Mouse (Mus musculus) heart, adult 2 months (tissue): ENCODE measurements around the gene Nos1. TPM values are rescaled to one million over a fixed set of nuclear protein-coding genes. Genes with fewer than 3 reads are reported as not detected.
A peak's percentile ranks its signal among the peaks of the same experiment; 100 is the strongest.

Experiments
- DNase-seq, 2 experiments: peaks; one replicate each; pipeline ENCODE4 v3.0.0; 2021
- H3K27ac ChIP-seq: fragments of 200-600 bp; 2 replicates; pipeline ENCODE4 v1.8.1; 2022
- H3K27me3 ChIP-seq: fragments of 200-500 bp; 2 replicates; pipeline ENCODE4 v1.6.1; 2012; ENCODE audit warnings: mild to moderate bottlenecking, low read length, inconsistent platforms, mixed read lengths; ENCODE audit not compliant: control insufficient read depth, insufficient read depth
- H3K36me3 ChIP-seq: fragments of 200-500 bp; 2 replicates; pipeline ENCODE4 v1.6.1; 2012; ENCODE audit warnings: low read length, inconsistent platforms; ENCODE audit not compliant: control insufficient read depth, insufficient read depth
- H3K4me1 ChIP-seq: fragments of 200-500 bp; 2 replicates; pipeline ENCODE4 v1.6.1; 2011; ENCODE audit warnings: low read length; ENCODE audit not compliant: control insufficient read depth, insufficient read depth
- H3K4me3 ChIP-seq: fragments of 200-600 bp; 2 replicates; pipeline ENCODE4 v1.8.1; 2022
- H3K79me2 ChIP-seq: fragments of 200-500 bp; replicated peaks from 2 replicates; pipeline ENCODE4 v1.6.1; 2012; ENCODE audit warnings: mild to moderate bottlenecking, inconsistent platforms, low read length, moderate library complexity, mixed read lengths; ENCODE audit not compliant: control insufficient read depth, insufficient read depth
- H3K9ac ChIP-seq: fragments of 200-500 bp; 2 replicates; pipeline ENCODE4 v1.6.1; 2012; ENCODE audit warnings: low read depth, mild to moderate bottlenecking, control low read depth, inconsistent platforms, low read length, mixed read lengths
- CTCF ChIP-seq: fragments of 200-600 bp; IDR thresholded peaks from 2 replicates; pipeline ENCODE4 v1.8.1; 2022; ENCODE audit warnings: antibody characterized with exemption, mild to moderate bottlenecking, moderate library complexity
- EP300 ChIP-seq: fragments of 200-500 bp; IDR thresholded peaks from 2 replicates; pipeline ENCODE4 v1.6.1; 2011; ENCODE audit warnings: low read depth, low read length, control low read depth; ENCODE audit not compliant: insufficient read depth
- POLR2A ChIP-seq: fragments of 200-500 bp; IDR thresholded peaks from 2 replicates; pipeline ENCODE4 v1.6.1; 2011; ENCODE audit warnings: mild to moderate bottlenecking, low read depth, low read length, control low read depth; ENCODE audit not compliant: insufficient read depth
- WGBS: fragments of 180-500 bp; shearing (Covaris S2); methylation state at CpG from one replicate; pipeline ENCODE4 v1.1.7; 2018; 5-methylcytosine and 5-hydroxymethylcytosine counted together
- intact Hi-C: fragments of 180-260 bp; cut with DNase I; formaldehyde crosslinking; loops from one replicate; pipeline ENCODE4 v1.15.1; 2025
- polyA plus RNA-seq: library from polyadenylated mRNA; depleted of rRNA; stranded (reverse); fragments of >200 nt; gene quantifications from 2 replicates; pipeline ENCODE4 v1.2.3, GENCODE M21; 2012
- total RNA-seq, 2 experiments: library from RNA; stranded (reverse); gene quantifications; 2 replicates each; pipeline ENCODE4 v1.2.3; 2021

Nos1 gene
- total and polyA plus RNA-seq, 3 experiments = 0.18 to 0.47 (median 0.23) TPM

DNA sequence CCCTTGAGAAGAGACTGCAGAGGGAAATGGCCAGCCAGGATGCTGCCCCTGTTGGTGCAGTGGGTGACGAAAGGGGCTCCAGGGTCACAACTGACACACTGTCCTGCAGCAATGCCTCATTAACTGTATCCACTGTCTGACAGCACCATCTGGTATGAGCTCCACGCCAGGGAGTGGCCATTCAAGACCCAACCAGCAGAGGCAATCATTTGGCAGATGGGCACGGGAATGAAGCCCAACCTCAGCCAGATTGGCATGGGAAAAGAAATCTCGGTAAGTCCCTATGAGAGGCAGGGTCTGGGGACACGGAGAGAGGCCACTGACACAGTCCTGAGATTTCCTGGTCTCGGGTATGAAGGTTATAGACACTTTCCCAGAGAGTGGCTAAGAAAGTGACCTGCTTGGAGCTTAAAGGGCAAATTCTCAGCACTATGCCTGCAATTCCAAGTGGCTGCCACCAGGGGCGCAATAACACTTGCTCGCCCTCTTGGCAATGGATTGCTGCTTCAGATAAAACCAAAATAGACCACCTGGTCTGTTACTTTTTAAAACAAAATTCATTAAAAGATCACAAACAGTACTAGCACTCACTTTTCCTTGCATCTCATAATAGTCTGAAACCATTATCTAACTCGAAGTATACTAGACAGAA is 19.5 kb upstream of the Nos1 start:
- Histone ChIP-seq H3K9ac (no peak overlapping the region), H3K27me3 (no peaks in the 10 kb centered on the region), H3K36me3 (no peaks in the 10 kb centered on the region), H3K79me2 (no peaks in the 10 kb centered on the region), H3K27ac (no peak overlapping the region), H3K4me3 (no peak overlapping the region), H3K4me1 (no peaks in the 10 kb centered on the region)
- intact Hi-C loops = no loop called here
- WGBS = 67% methylated on average over 9 of the region's 9 CpGs
- TF ChIP-seq EP300 (no peak), CTCF (peak; percentile 61)
- DNase-seq = no peak

DNA sequence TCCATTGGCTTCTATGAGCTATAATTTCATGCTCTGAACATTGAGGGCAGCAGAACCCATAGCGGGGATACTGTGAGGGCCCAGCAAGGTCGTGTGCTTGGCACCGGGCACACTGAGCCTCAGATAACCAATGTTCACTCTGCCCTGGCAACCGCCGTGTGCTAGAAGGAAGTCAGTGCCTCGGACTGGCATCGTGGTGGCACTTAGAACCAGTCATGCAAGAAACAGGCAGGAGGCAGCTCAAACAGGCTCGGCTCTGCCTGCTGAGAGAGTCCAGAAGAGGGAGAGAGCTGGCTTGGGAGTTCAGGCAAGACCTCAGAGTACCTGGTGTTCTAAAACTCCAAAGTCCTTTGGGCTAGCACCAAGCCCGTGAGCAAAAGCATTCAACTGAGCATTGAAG is 16.3 kb upstream of the Nos1 start:
- TF ChIP-seq POLR2A (no peak), EP300 (no peak), CTCF (no peak)
- H3K4me1 ChIP-seq = no peaks in the 10 kb centered on the region
- 63% methylated on average over 9 of the region's 9 CpGs for WGBS
- no peak overlapping the region for H3K9ac ChIP-seq
- H3K36me3 ChIP-seq = no peaks in the 10 kb centered on the region
- H3K27me3 ChIP-seq = no peaks in the 10 kb centered on the region
- H3K4me3 ChIP-seq = no peak overlapping the region
- H3K27ac ChIP-seq = no peak overlapping the region
- no peaks in the 10 kb centered on the region for H3K79me2 ChIP-seq
- DNase-seq = peak in 1 of 2 experiments; percentile 23
- intact Hi-C loops = no loop called here

DNA sequence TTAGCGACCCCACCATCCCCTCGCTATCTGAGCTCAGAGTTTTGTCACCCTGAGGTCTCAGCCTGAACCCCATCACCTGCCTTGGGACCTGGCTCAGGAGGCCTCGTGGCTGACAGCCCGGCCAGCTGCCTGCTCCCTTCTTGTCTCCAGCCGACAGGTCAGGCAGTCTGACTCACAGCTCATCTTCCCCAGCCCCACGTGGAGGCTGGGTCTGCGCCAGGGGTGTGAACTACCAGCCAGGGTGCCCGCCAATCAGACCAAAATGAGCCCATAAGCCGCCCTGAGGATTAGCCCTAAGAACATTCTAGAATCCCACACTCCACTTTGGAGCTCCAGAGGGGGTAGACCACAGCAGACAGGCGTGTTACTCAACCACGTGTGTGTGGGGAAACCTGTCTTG is 1.7 kb upstream of the Nos1 start:
- DNase-seq = peak in 1 of 2 experiments; percentile 39
- TF ChIP-seq EP300 (no peak), POLR2A (no peak), CTCF (no peak)
- WGBS = 48% methylated on average over 11 of the region's 11 CpGs
- intact Hi-C loops = no loop called here
- no peak overlapping the region for H3K27ac ChIP-seq
- H3K4me3 ChIP-seq = no peak overlapping the region
- no peak overlapping the region for H3K9ac ChIP-seq
- H3K4me1 ChIP-seq = no peaks in the 10 kb centered on the region
- no peaks in the 10 kb centered on the region for H3K27me3 ChIP-seq
- H3K79me2 ChIP-seq = no peaks in the 10 kb centered on the region
- no peaks in the 10 kb centered on the region for H3K36me3 ChIP-seq

DNA sequence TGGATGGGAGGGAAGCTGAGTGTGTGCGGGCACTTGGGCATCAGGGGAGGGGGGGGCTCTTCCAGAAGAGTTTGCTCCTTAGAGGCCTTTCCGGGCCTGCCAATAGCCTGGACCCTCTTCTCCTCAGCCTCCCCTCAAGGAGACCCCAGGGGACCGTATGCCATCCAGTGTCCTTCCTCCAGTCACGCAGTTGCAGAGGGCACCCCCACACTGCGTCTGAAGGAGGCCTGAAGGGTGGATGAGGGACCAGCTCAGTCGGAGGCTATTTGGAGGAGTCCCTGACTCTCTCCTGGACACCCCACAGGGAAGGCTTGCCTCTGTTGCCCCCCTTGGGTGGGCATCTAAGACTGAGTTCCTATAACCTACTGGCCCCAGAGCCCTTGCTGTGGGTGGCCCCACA is 346 bp downstream of the Nos1 start:
- Histone ChIP-seq H3K79me2 (no peaks in the 10 kb centered on the region), H3K36me3 (no peaks in the 10 kb centered on the region), H3K4me3 (no peak overlapping the region), H3K4me1 (no peaks in the 10 kb centered on the region), H3K9ac (no peak overlapping the region), H3K27me3 (no peaks in the 10 kb centered on the region), H3K27ac (no peak overlapping the region)
- no peak for DNase-seq
- intact Hi-C loops = no loop called here
- no peak for TF ChIP-seq CTCF
- no peak for TF ChIP-seq EP300
- TF ChIP-seq POLR2A = no peak
- 65% methylated on average over 6 of the region's 6 CpGs for WGBS

DNA sequence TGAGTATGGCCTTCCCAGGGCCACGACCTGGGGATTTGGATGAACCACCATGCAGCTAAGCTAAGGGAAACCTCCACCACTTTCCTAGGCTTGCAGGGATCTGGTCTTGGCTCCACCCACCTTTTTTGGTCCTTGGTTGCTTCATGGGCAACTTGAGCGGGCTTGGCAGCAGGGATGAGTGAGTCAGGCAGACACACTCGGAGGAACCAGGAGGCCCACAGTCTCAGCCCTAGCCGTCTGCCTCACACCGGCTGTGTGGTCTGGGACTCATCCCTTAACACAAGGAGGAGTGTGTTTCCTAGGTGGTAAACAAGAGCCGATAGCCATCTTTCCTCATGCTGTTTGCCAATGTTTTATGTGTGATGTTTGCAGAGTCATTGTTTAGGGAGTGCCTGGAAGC is 9.2 kb downstream of the Nos1 start:
- H3K4me1 ChIP-seq = no peaks in the 10 kb centered on the region
- intact Hi-C loops = no loop called here
- 56% methylated on average over 6 of the region's 6 CpGs for WGBS
- DNase-seq = no peak
- H3K4me3 ChIP-seq = no peak overlapping the region
- H3K79me2 ChIP-seq = no peaks in the 10 kb centered on the region
- no peaks in the 10 kb centered on the region for H3K27me3 ChIP-seq
- H3K9ac ChIP-seq = no peak overlapping the region
- H3K36me3 ChIP-seq = no peaks in the 10 kb centered on the region
- H3K27ac ChIP-seq = no peak overlapping the region
- TF ChIP-seq CTCF (no peak), EP300 (no peak), POLR2A (no peak)

DNA sequence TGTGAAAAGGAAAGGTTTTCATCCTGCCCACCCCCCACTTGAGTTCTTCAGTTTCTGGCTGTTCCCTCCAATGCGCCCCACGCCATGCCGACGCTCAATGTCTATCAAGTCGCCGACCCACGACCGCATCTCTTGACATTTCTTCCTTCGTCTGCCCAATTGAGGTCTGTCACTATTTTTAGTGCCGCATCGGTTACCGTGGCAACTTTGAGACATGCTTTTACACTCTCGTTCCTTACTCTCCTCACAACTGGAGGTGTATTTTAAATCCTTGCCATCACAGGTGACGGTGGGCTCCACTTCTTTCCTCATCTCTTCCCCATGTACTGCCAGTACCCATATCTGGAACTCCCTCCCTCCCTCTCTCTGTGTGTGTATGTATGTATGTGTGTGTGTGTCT is 11.0 kb downstream of the Nos1 start:
- Histone ChIP-seq H3K79me2 (no peaks in the 10 kb centered on the region), H3K36me3 (no peaks in the 10 kb centered on the region), H3K4me1 (no peaks in the 10 kb centered on the region), H3K27ac (no peak overlapping the region), H3K27me3 (no peaks in the 10 kb centered on the region), H3K9ac (no peak overlapping the region), H3K4me3 (no peak overlapping the region)
- TF ChIP-seq POLR2A (no peak), EP300 (no peak), CTCF (no peak)
- no peak for DNase-seq
- intact Hi-C loops = no loop called here
- 87% methylated on average over 14 of the region's 14 CpGs for WGBS
